Mouse (Mus musculus): ENCODE data around the gene Cacna1d. TPM values are rescaled to one million over a fixed set of nuclear protein-coding genes. Genes with fewer than 3 reads are reported as not detected.
A peak's percentile ranks its signal among the peaks of the same experiment; 100 is the strongest.

The Cacna1d gene
- total RNA-seq, 2 experiments from 2014 or later, result 46.3 to 56.7 TPM

GRCm38 (mm10) chr14:30463312-30463711 is 27.9 kb downstream of the Cacna1d start:
- intact Hi-C loops (cut with DNase I), result no loop called here
- no peak for DNase-seq (ENCODE audit: low spot score in 2 of 2)

GRCm38 (mm10) chr14:30459891-30460523 is 31.2 kb downstream of the Cacna1d start:
- intact Hi-C loops (cut with DNase I), result loop anchor here (2.0 to 5.0 kb wide), 2 partner anchors 108 to 323 kb away; no protein-coding TSS in a partner anchor
- DNase-seq (ENCODE audit: low spot score in 2 of 2), result peak; percentile 81 to 88

GRCm38 (mm10) chr14:30458820-30459219 is 32.4 kb downstream of the Cacna1d start:
- no peak for DNase-seq (ENCODE audit: low spot score in 2 of 2)
- intact Hi-C loops (cut with DNase I), result loop anchor here (5.0 kb wide), 1 partner anchor 107 kb away; no protein-coding TSS in a partner anchor

DNA sequence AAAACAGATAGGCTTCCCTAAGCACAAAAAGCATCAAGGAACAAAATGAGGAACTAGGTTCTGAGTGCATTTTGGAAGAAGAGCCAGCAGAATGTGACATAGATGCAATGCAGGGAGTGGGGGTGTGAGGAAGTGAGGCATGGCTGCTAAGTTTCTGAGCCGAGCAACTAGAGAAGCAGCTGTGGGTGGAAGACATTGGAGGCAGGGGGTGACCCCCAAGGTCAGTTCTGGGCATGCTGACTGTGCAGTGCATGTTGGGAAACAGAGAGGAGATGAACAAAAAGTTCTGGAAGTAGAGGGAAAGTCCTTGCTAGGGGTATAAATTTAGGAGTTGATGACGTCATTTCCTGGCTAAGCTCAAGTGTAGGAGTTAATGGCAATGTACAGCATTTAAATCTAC is 33.4 kb downstream of the Cacna1d start:
- intact Hi-C loops (cut with DNase I), result loop anchor here (5.0 kb wide), 1 partner anchor 106 kb away; no protein-coding TSS in a partner anchor
- peak; percentile 29 to 65 for DNase-seq (ENCODE audit: low spot score in 2 of 2)

DNA sequence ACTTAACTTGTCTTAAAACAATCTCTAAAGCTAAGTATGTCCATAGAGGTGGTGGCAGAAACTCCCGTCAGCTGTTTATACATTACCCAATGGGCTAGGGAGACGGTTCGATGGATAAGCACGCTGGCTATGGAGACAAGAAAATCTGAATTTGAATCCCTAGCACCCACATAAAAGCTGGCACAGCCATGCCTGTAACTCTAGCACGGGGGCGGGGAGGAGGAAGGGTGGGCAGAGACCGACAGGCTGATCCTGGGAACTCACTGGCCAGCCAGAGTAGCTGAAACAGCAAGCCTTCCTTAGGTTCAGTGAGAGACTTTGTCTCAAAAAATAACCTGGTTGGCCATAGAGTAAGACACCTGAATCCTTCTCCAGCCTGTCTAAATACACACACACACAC is 33.8 kb downstream of the Cacna1d start:
- peak; percentile 33 to 45 for DNase-seq (ENCODE audit: low spot score in 2 of 2)
- intact Hi-C loops (cut with DNase I), result loop anchor here (5.0 kb wide), 1 partner anchor 105 kb away; no protein-coding TSS in a partner anchor

GRCm38 (mm10) chr14:30455801-30456595 is 35.3 kb downstream of the Cacna1d start:
- DNase-seq (ENCODE audit: low spot score in 2 of 2), result no peak
- intact Hi-C loops (cut with DNase I), result loop anchor here (5.0 kb wide), 1 partner anchor 104 kb away; no protein-coding TSS in a partner anchor

DNA sequence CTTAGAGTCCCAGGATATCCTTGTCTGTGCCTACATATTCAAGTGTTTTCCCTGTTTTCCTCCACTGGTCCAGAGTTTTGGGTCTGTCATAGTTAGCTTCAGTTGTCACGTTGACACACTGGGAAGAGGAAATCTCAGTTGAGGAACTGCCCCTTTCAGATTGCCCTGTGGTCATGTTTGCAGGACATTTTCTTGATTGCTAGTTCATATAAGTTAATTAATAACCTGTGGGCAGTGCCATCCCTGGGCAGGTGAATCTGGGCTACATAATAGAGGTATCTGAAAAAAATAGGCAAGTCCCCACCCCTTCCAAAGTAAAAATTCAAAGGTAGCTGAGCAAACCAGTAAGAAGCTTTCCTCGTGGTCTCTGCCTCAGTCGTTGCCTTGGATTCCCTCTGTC is 51.3 kb downstream of the Cacna1d start:
- intact Hi-C loops (cut with DNase I), result no loop called here
- no peak for DNase-seq (ENCODE audit: low spot score in 2 of 2)

GRCm38 (mm10) chr14:30435316-30435715 is 55.9 kb downstream of the Cacna1d start:
- DNase-seq (ENCODE audit: low spot score in 2 of 2), result no peak
- intact Hi-C loops (cut with DNase I), result no loop called here

DNA sequence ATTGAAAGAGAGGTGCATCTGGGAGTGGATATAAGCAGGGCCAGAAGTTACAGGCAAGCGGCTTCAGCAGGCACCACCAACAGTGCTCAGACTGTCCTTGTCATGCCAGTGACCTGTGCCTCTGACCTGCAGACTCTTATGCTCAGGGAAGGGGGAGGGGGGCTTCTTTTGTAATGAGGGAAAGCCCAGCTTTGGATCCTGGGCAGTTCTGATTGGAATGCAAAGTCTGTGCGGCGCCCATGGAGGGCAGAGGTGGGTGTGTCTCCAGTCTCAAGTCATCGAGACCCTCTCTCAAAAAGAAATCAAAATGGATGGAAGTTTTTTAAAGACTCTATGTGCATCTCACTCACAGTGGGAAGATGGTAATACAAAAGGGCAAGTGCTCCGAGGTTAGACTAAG is 60.8 kb downstream of the Cacna1d start:
- no peak for DNase-seq (ENCODE audit: low spot score in 2 of 2)
- intact Hi-C loops (cut with DNase I), result no loop called here

DNA sequence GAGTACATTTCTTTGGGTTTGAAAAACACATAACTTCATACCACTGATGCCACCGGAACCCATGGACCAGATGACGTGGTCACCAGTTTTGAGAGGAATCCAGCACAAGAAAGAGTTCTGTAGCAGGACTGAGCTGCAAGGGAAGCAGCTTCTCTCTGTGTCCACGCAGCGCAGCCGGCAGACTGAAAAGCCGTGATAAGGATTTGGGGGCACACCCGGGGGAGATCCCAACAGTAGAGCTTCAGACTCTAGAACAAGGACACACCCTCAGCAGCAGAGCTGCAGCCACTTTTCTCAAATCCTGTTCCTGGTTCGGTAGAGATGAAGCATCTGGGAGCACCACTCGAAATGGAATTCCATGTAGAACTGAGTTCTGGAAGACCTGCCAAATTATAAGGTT is 61.2 kb downstream of the Cacna1d start:
- intact Hi-C loops (cut with DNase I), result no loop called here
- DNase-seq (ENCODE audit: low spot score in 2 of 2), result no peak

DNA sequence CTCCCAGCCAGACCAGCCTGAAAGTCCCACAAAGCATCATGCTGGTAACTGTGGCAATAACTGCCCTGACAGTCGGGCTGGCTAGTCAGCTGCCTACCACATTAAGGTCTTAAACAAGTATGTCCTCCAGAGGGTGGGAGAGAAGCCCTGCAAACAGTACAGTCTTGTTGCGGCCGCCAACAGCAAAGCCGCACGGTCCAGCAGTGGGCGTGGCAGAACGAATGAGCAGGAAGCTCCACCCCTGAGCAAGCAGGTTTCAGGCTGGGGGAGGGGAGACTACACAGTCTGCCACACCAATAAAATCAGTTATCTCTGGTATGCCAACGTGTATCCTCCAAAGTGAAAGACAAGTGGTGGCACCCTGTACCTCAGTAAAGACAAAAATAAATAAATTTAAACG is 61.6 kb downstream of the Cacna1d start:
- intact Hi-C loops (cut with DNase I), result no loop called here
- no peak for DNase-seq (ENCODE audit: low spot score in 2 of 2)

GRCm38 (mm10) chr14:30428757-30429156 is 62.5 kb downstream of the Cacna1d start:
- no peak for DNase-seq (ENCODE audit: low spot score in 2 of 2)
- intact Hi-C loops (cut with DNase I), result no loop called here

- intact Hi-C loops (cut with DNase I), result no loop called here
- DNase-seq (ENCODE audit: low spot score in 2 of 2), result no peak
Observed at GRCm38 (mm10) chr14:30425876-30426275, 65.4 kb downstream of the Cacna1d start.

DNA sequence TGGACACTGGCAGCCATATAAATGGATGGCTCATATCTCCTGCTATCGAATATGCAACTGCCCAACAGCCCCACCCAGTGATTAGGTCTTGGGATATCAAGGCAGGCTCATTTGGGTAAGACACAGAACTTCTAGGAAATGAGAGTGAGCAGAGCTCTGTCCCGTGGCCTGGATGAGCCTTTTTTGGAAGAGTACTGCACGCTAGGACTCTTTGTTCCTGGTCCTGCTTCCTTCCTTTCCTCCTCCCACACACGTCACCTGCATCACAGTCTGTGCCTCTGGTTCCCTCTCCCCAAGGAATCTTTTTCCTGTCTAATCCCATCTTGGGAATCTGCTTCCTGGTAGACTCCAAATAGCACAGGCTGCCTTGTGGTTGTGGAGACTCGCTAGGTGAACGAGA is 66.1 kb downstream of the Cacna1d start:
- DNase-seq (ENCODE audit: low spot score in 2 of 2), result no peak
- intact Hi-C loops (cut with DNase I), result no loop called here

DNA sequence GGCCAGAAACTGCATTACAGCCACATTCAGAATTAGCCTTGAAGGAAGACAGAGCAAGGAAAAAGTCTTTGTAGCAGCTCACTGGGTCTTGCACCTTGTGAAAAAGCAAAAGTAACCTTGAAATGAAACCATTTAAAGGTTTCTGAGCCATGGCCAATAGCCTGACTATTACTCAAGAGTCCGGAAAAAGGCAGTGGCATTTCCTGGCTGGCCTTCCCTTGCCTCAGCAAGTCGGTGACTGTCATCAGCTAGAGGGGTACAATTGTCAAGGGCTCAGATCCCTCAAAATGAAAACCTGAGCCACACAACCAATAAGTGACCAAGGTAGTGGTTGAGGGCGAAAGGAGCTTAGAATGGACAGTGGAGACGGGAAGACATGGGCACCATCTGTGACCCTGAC is 66.6 kb downstream of the Cacna1d start:
- intact Hi-C loops (cut with DNase I), result no loop called here
- DNase-seq (ENCODE audit: low spot score in 2 of 2), result no peak

DNA sequence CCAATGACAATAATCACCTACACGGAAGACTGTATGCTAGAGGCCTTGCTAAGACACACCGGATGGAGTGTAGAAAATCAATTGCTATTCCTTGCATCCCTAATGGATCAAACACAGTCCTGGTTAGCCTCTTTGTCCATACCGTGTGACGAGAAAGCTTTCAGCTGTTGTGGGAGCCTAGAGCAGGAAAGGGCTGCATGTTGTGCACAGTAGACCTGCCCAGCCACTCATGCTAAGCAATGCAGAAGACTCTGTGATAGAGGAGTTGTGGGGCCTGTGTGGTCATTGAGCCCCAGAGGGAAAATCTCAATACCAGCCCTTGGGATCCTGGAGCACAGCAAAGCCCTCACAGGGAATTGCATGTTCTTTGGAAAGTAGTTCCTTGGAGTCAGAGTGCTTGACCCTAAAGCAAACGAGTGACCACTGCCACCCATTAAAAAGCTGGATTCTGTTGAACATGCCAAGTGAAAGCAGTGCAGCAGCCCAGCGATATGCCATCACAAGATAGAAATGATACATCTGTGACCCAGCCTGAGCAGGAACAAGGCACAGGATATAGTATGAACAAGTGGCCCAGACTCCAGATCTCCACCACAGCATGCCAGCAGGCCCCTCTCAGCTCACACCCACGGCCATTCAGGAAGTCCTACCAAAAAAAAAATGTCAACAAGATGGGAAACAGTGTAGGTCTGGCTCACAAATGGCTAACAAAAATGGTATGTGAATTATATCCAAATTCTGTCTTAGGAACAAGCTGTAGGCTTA is 68.7 kb downstream of the Cacna1d start:
- intact Hi-C loops (cut with DNase I), result no loop called here
- no peak for DNase-seq (ENCODE audit: low spot score in 2 of 2)

DNA sequence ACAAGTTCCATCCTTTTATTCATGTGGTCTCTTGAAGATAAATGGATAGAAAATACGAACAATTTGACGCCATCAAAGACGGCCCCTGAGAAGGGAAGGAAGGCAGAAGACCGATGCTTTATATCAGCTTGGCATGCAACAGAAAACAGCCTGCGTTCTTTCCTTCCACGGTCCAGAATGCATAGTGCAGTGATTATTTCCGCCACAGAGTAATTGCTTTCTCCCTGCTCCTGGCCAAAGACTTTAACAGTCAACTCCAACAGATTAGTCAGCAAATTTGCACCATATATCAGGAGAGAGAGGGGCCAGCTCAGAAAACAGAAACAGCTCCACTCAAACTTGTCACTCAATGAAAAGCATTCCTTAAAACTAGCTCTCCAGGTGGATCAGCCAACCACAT is 71.8 kb downstream of the Cacna1d start:
- DNase-seq (ENCODE audit: low spot score in 2 of 2), result no peak
- intact Hi-C loops (cut with DNase I), result no loop called here

GRCm38 (mm10) chr14:30419046-30419445 is 72.2 kb downstream of the Cacna1d start:
- no peak for DNase-seq (ENCODE audit: low spot score in 2 of 2)
- intact Hi-C loops (cut with DNase I), result no loop called here

- intact Hi-C loops (cut with DNase I), result no loop called here
- DNase-seq (ENCODE audit: low spot score in 2 of 2), result no peak
Observed at GRCm38 (mm10) chr14:30415830-30416229, 75.4 kb downstream of the Cacna1d start.

DNA sequence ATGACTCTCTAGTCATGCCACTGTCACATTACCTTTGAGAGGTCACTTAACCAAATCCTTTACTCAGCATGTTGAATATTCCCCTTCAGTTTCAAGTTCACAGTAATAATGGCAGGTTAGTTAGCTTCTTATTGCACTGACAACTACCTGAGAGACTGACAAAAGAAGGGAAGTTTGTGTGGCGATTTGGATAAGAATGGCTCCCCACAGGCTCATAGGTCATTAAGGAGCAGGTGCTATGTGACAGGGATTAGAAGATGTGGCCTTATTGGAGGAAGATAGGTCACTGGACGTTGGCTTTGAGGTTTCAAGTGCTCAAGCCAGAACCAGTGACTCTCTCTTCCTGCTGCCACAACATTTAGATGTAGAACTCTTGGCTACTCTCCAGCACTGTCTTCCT is 77.1 kb downstream of the Cacna1d start:
- intact Hi-C loops (cut with DNase I), result no loop called here
- DNase-seq (ENCODE audit: low spot score in 2 of 2), result no peak

All from left cerebral cortex, postnatal 14 days (tissue).